Mouse (Mus musculus): ENCODE data around the gene Tcea3. TPM values are rescaled to one million over a fixed set of nuclear protein-coding genes. Genes with fewer than 3 reads are reported as not detected.

Tcea3 gene
- polyA plus RNA-seq, 1 experiment from 2014 or later, result 12.0 TPM

DNA sequence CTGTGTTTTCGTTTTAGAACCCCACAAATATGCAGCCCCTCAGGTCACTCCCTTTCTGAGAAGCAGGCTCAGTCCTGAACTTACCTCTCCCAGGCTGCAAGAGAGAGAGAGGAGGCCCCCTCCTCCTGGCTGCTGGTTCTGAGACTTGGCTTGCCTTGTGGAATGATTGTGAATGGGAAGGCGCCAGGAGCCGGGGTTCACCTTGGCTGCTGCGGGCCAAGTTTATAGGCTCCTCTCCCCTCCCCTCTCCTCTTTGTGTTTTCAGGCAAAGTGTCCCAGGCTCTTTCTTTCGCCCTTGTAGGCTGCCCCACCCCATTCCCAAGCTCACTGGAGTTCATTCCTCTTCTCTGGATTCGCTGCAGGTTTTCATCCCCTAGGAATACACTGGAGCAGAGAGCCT is 40.6 kb upstream of the Tcea3 start:
- Histone ChIP-seq H3K9ac (peak overlapping the region; percentile 58), H3K9me3 (ENCODE audit: low read depth, low read length) (no peaks in the 10 kb centered on the region), H3K36me3 (ENCODE audit: insufficient read depth) (no peaks in the 10 kb centered on the region), H3K27me3 (ENCODE audit: insufficient read depth, low read length) (no peaks in the 10 kb centered on the region), H3K4me3 (ENCODE audit: low read depth, low read length) (peak overlapping the region; percentile 53), H3K4me2 (peak overlapping the region; percentile 84), H3K4me1 (ENCODE audit: insufficient read depth) (0 out of 2 replicates have a peak, but pooled peaks cover 10% of the 10 kb centered on the region), H3K27ac (ENCODE audit: low read depth) (peak overlapping the region; percentile 12; the same call in 1 of the 2 replicates)
- 7% methylated on average over 6 of the region's 6 CpGs for WGBS
- TF ChIP-seq CTCF (IDR thresholded peaks at IDR 0.05; ENCODE audit: low read depth), result no peak
- ATAC-seq (ENCODE audit: insufficient read depth), result peak; percentile 3; the same call in 1 of the 2 replicates
- no peak for DNase-seq

DNA sequence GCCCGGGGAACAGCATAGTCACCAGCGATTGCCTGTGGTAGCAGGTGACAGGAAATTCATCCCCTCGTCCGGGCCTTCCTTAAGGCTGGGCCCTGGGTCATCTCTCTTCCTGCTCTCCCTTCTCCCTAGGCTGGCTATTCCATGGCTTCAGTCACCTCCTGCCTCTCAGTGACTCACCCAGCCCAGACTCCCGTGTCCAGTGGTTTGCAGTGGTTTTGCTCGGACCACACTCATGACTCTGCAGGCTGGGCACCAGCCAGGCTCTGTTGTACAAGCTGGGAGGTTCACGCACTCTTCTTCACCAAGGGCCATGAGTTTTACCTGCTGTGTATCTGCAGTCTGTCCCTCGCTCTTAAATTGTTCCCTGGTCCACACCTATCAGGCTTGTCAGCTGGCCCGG is 36.6 kb upstream of the Tcea3 start:
- DNase-seq, result no peak
- H3K4me2 ChIP-seq, result no peak overlapping the region
- H3K27me3 ChIP-seq (ENCODE audit: insufficient read depth, low read length), result no peaks in the 10 kb centered on the region
- 0 out of 2 replicates have a peak, but pooled peaks cover 10% of the 10 kb centered on the region for H3K4me1 ChIP-seq (ENCODE audit: insufficient read depth)
- 77% methylated on average over 9 of the region's 9 CpGs for WGBS
- ATAC-seq (ENCODE audit: insufficient read depth), result no peak
- H3K9me3 ChIP-seq (ENCODE audit: low read depth, low read length), result no peaks in the 10 kb centered on the region
- no peak for TF ChIP-seq CTCF (IDR thresholded peaks at IDR 0.05; ENCODE audit: low read depth)
- no peak overlapping the region for H3K4me3 ChIP-seq (ENCODE audit: low read depth, low read length)
- H3K36me3 ChIP-seq (ENCODE audit: insufficient read depth), result no peaks in the 10 kb centered on the region
- H3K27ac ChIP-seq (ENCODE audit: low read depth), result no peak overlapping the region
- no peak overlapping the region for H3K9ac ChIP-seq

DNA sequence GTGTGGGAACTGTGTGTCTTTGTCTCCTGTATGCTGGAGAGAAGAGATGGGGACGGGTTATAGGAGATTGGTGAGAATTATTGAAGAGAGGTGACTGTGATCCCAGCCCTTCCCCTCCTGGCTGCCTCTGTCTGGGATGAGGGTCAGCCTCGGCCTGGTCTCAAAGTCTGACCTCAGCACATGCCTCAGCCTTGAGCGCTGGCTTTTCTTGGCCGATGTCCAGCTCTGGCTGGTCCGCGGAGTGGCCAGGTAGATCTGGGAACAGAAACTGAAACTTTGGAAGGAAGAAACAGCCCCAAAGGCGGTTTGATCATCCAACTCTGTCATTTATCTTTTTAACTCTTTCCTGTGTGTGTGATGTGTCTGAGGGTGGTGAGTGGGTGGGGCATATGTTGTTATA is 33.9 kb upstream of the Tcea3 start:
- no peak for TF ChIP-seq CTCF (IDR thresholded peaks at IDR 0.05; ENCODE audit: low read depth)
- ATAC-seq (ENCODE audit: insufficient read depth) (no peak), DNase-seq (peak; percentile 29)
- Histone ChIP-seq H3K27ac (ENCODE audit: low read depth) (no peak overlapping the region), H3K36me3 (ENCODE audit: insufficient read depth) (no peaks in the 10 kb centered on the region), H3K4me2 (no peak overlapping the region), H3K9me3 (ENCODE audit: low read depth, low read length) (no peaks in the 10 kb centered on the region), H3K27me3 (ENCODE audit: insufficient read depth, low read length) (no peaks in the 10 kb centered on the region), H3K4me1 (ENCODE audit: insufficient read depth) (peaks cover 13% of the 10 kb centered on the region), H3K9ac (no peak overlapping the region), H3K4me3 (ENCODE audit: low read depth, low read length) (no peak overlapping the region)
- WGBS, result 60% methylated on average over 7 of the region's 7 CpGs

GRCm38 (mm10) chr4:136214828-136215227 is 32.7 kb upstream of the Tcea3 start:
- Histone ChIP-seq H3K27me3 (ENCODE audit: insufficient read depth, low read length) (no peaks in the 10 kb centered on the region), H3K9ac (no peak overlapping the region), H3K4me2 (no peak overlapping the region), H3K9me3 (ENCODE audit: low read depth, low read length) (no peaks in the 10 kb centered on the region), H3K4me1 (ENCODE audit: insufficient read depth) (peaks cover 19% of the 10 kb centered on the region), H3K36me3 (ENCODE audit: insufficient read depth) (no peaks in the 10 kb centered on the region), H3K4me3 (ENCODE audit: low read depth, low read length) (no peak overlapping the region), H3K27ac (ENCODE audit: low read depth) (no peak overlapping the region)
- 77% methylated on average over 8 of the region's 8 CpGs for WGBS
- no peak for TF ChIP-seq CTCF (IDR thresholded peaks at IDR 0.05; ENCODE audit: low read depth)
- ATAC-seq (ENCODE audit: insufficient read depth) (no peak), DNase-seq (no peak)

DNA sequence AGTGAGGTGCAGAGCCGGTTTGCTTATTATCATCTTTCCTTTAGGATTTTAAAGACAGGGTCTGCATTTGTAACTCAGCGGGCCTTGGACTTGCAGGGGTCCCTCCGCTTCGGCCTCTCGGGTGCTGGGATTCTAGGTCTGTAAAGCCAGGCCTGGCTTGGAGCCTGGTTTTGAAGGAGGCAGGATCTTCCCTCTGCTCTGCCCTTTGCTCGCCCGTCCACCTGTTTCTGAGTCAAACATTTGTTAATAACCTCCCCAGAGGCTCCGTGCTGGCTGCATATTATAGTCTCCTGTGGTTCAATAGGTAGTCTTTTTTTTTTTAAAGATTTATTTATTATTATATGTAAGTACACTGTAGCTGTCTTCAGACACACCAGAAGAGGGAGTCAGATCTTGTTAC is 32.0 kb upstream of the Tcea3 start:
- peaks cover 19% of the 10 kb centered on the region for H3K4me1 ChIP-seq (ENCODE audit: insufficient read depth)
- no peak overlapping the region for H3K27ac ChIP-seq (ENCODE audit: low read depth)
- H3K27me3 ChIP-seq (ENCODE audit: insufficient read depth, low read length), result no peaks in the 10 kb centered on the region
- no peaks in the 10 kb centered on the region for H3K9me3 ChIP-seq (ENCODE audit: low read depth, low read length)
- no peak for TF ChIP-seq CTCF (IDR thresholded peaks at IDR 0.05; ENCODE audit: low read depth)
- no peaks in the 10 kb centered on the region for H3K36me3 ChIP-seq (ENCODE audit: insufficient read depth)
- WGBS, result 82% methylated on average over 8 of the region's 8 CpGs
- no peak for ATAC-seq (ENCODE audit: insufficient read depth)
- DNase-seq, result no peak
- H3K9ac ChIP-seq, result no peak overlapping the region
- no peak overlapping the region for H3K4me3 ChIP-seq (ENCODE audit: low read depth, low read length)
- no peak overlapping the region for H3K4me2 ChIP-seq

DNA sequence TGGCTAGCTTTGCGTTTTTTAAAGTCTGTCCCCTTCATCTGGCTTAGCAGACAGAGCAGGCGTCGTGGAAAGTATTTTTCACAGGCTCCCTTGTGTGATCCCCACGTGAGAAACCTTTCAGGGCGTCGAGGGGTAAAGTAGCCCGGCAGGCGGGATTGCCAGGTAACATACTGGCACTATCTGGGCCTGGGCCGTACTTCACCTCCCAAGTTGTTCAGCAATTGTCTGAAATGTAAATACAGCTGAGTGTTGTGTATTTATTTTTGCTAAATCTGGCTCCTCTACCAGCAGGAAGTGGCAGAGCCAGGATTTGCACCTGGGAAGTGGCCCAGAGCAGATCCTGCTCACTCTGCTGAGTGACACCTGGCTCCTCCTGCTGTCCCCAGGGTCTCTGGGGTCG is 30.5 kb upstream of the Tcea3 start:
- WGBS, result 23% methylated on average over 10 of the region's 10 CpGs
- no peak for TF ChIP-seq CTCF (IDR thresholded peaks at IDR 0.05; ENCODE audit: low read depth)
- H3K9me3 ChIP-seq (ENCODE audit: low read depth, low read length), result no peaks in the 10 kb centered on the region
- no peak overlapping the region for H3K4me2 ChIP-seq
- peaks cover 19% of the 10 kb centered on the region for H3K4me1 ChIP-seq (ENCODE audit: insufficient read depth)
- H3K27me3 ChIP-seq (ENCODE audit: insufficient read depth, low read length), result no peaks in the 10 kb centered on the region
- no peaks in the 10 kb centered on the region for H3K36me3 ChIP-seq (ENCODE audit: insufficient read depth)
- DNase-seq, result peak; percentile 45
- H3K27ac ChIP-seq (ENCODE audit: low read depth), result no peak overlapping the region
- no peak overlapping the region for H3K4me3 ChIP-seq (ENCODE audit: low read depth, low read length)
- no peak overlapping the region for H3K9ac ChIP-seq
- ATAC-seq (ENCODE audit: insufficient read depth), result no peak

GRCm38 (mm10) chr4:136218595-136219214 is 28.8 kb upstream of the Tcea3 start:
- WGBS, result 10% methylated on average over 18 of the region's 18 CpGs
- Histone ChIP-seq H3K27me3 (ENCODE audit: insufficient read depth, low read length) (no peaks in the 10 kb centered on the region), H3K4me1 (ENCODE audit: insufficient read depth) (peaks cover 19% of the 10 kb centered on the region), H3K4me2 (peak overlapping the region; percentile 51), H3K9ac (peak overlapping the region; percentile 38), H3K27ac (ENCODE audit: low read depth) (peak overlapping the region; percentile 79), H3K4me3 (ENCODE audit: low read depth, low read length) (0 out of 2 replicates have a peak overlapping the region, but pooled peaks have one; percentile 6), H3K36me3 (ENCODE audit: insufficient read depth) (no peaks in the 10 kb centered on the region), H3K9me3 (ENCODE audit: low read depth, low read length) (no peaks in the 10 kb centered on the region)
- DNase-seq, result peak; percentile 83
- peak; percentile 64 for ATAC-seq (ENCODE audit: insufficient read depth)
- peak; percentile 39; the same call in 1 of the 2 replicates for TF ChIP-seq CTCF (IDR thresholded peaks at IDR 0.05; ENCODE audit: low read depth)

Measured in lung, embryonic 14.5 days (tissue).